ENCODE assay signal across 12 mouse cellular contexts in genomic region chr7:127022528-127023271, GRCm38 (mm10). TPM values are rescaled to one million over a fixed set of nuclear protein-coding genes. Genes with fewer than 3 reads are reported as not detected.
DNase-seq lines count a peak whose midpoint lies in the region; ATAC-seq and TF ChIP-seq lines count a peak whose summit lies in the region.
"Had no signal": no experiment of that assay in that cellular context is flagged by ENCODE, and none has a peak within 500 bp of the region (broad histone marks: within the 10 kb centered on the region; RNA-seq: fewer than 3 reads in every experiment).

No protein-coding gene starts in this region.

- H3K4me2 ChIP-seq in kidney, embryonic 14.5 days (replicated peaks; ENCODE audit: low read depth, low read length) = peak overlapping the region; percentile 11; the same call in 1 of the 2 replicates
- H3K4me2 ChIP-seq in hindbrain, embryonic 12.5 days (replicated peaks) = peak overlapping the region; percentile 98
- H3K4me2 ChIP-seq in midbrain, embryonic 11.5 days = peak overlapping the region; percentile 20

- peak overlapping the region; percentile 96; the same call in 1 of the 2 replicates for H3K9ac ChIP-seq in kidney, embryonic 14.5 days (ENCODE audit: low read depth, low read length)
- H3K9ac ChIP-seq in hindbrain, embryonic 12.5 days = peak overlapping the region; percentile 100; the same call in 1 of the 2 replicates
- no peak overlapping the region; the same call in 1 of the 2 replicates for H3K9ac ChIP-seq in midbrain, embryonic 11.5 days (ENCODE audit: low read length)

- no peak overlapping the region for H3K27ac ChIP-seq in kidney, embryonic 14.5 days (ENCODE audit: low read depth, low read length)
- H3K27ac ChIP-seq in bone marrow macrophage, adult 2 months (ENCODE audit: insufficient read depth, low read depth, low read length) = no peak overlapping the region
- H3K27ac ChIP-seq in hindbrain, embryonic 12.5 days = peak overlapping the region; percentile 92
- peak overlapping the region; percentile 40; the same call in 1 of the 2 replicates for H3K27ac ChIP-seq in midbrain, embryonic 11.5 days (ENCODE audit: low read depth, low read length)

- 88% methylated on average over 7 of the region's 7 CpGs for WGBS in kidney, embryonic 14.5 days
- 91% methylated on average over 7 of the region's 7 CpGs for WGBS in hindbrain, embryonic 12.5 days
- WGBS in midbrain, embryonic 11.5 days = 77% methylated on average over 7 of the region's 7 CpGs

- no peak for ATAC-seq in kidney, embryonic 14.5 days (ENCODE audit: low FRiP score, low TSS enrichment)
- ATAC-seq in hindbrain, embryonic 12.5 days (ENCODE audit: low FRiP score) = no peak
- no peak for ATAC-seq in midbrain, embryonic 11.5 days (ENCODE audit: low FRiP score)
- ATAC-seq in activated CD4-positive, CD25-positive, alpha-beta regulatory T cell, adult 4 months = no peak
- ATAC-seq: Patski had no signal

- peaks cover 32% of the 10 kb centered on the region for H3K36me3 ChIP-seq in kidney, embryonic 14.5 days (ENCODE audit: control insufficient read depth, insufficient read depth, low read length)
- H3K36me3 ChIP-seq in hindbrain, embryonic 12.5 days = peaks cover 26% of the 10 kb centered on the region
- H3K36me3 ChIP-seq in midbrain, embryonic 11.5 days (ENCODE audit: control insufficient read depth, insufficient read depth, low read length) = peaks cover 12% of the 10 kb centered on the region

- no peak for DNase-seq in kidney, postnatal 36 days
- no peak for DNase-seq in midbrain, embryonic 11.5 days (ENCODE audit: low spot score, missing footprints)
- no peak for DNase-seq in spleen, postnatal 36 days (ENCODE audit: low spot score in 2 of 2)
- no peak for DNase-seq in adrenal gland, adult 8-10 months
- DNase-seq: kidney, postnatal 4 days; right cerebral cortex, postnatal 25 days had no signal

- H3K4me3 ChIP-seq in kidney, embryonic 14.5 days (ENCODE audit: low read length) = no peak overlapping the region
- peak overlapping the region; percentile 25; the same call in 1 of the 2 replicates for H3K4me3 ChIP-seq in bone marrow macrophage, adult 2 months (ENCODE audit: insufficient read depth, low read length)
- H3K4me3 ChIP-seq in hindbrain, embryonic 12.5 days = peak overlapping the region; percentile 97
- no peak overlapping the region; the same call in 1 of the 2 replicates for H3K4me3 ChIP-seq in midbrain, embryonic 11.5 days (ENCODE audit: low read depth, low read length)

- H3K27me3 ChIP-seq in kidney, embryonic 14.5 days (ENCODE audit: control insufficient read depth, insufficient read depth, low read length) = no peaks in the 10 kb centered on the region
- no peaks in the 10 kb centered on the region for H3K27me3 ChIP-seq in hindbrain, embryonic 12.5 days
- no peaks in the 10 kb centered on the region for H3K27me3 ChIP-seq in midbrain, embryonic 11.5 days (ENCODE audit: control insufficient read depth, insufficient read depth, low read length)
- H3K27me3 ChIP-seq: Patski had no signal

- H3K9me3 ChIP-seq in kidney, embryonic 14.5 days (ENCODE audit: control insufficient read depth, low read length) = no peaks in the 10 kb centered on the region
- H3K9me3 ChIP-seq in hindbrain, embryonic 12.5 days (replicated peaks) = no peaks in the 10 kb centered on the region
- H3K9me3 ChIP-seq in midbrain, embryonic 11.5 days (ENCODE audit: control insufficient read depth, low read length) = no peaks in the 10 kb centered on the region

- peaks cover 60% of the 10 kb centered on the region for H3K4me1 ChIP-seq in kidney, embryonic 14.5 days (ENCODE audit: control insufficient read depth, insufficient read depth, low read length)
- peaks cover 21% of the 10 kb centered on the region for H3K4me1 ChIP-seq in bone marrow macrophage, adult 2 months (ENCODE audit: control insufficient read depth, insufficient read depth, low read length)
- H3K4me1 ChIP-seq in hindbrain, embryonic 12.5 days = peaks cover 75% of the 10 kb centered on the region
- peaks cover 60% of the 10 kb centered on the region for H3K4me1 ChIP-seq in midbrain, embryonic 11.5 days (ENCODE audit: control insufficient read depth, insufficient read depth, low read length)

- no peak for TF ChIP-seq POLR2A in bone marrow macrophage, adult 2 months (IDR thresholded peaks at IDR 0.05; ENCODE audit: borderline replicate concordance, low read depth, low read length)

- TF ChIP-seq CTCF in bone marrow macrophage, adult 2 months (IDR thresholded peaks at IDR 0.05; ENCODE audit: low read depth, low read length) = no peak

RNA-seq across cellular contexts. Expression of gene Prrt2, which starts 1.7 kb away (rescaled TPM):
- polyA plus RNA-seq in kidney, embryonic 14.5 days (2014; fragmentation: Nextera tagmentation; extraction: Ambion mirVana) = 4.1 and 9.6 TPM in 2 replicates
- polyA plus RNA-seq in bone marrow macrophage, adult 2 months (2012; ENCODE audit: insufficient read depth, insufficient read length, missing spikeins) = 2.8 TPM in 1 of 2 replicates, not detected in the other
- 7.1 and 9.6 TPM in 2 replicates for polyA plus RNA-seq in hindbrain, embryonic 12.5 days (2016; fragmentation: Nextera tagmentation; extraction: Ambion mirVana)
- polyA plus RNA-seq in midbrain, embryonic 11.5 days (2014; fragmentation: Nextera tagmentation; extraction: Ambion mirVana) = 2.6 and 4.0 TPM in 2 replicates
- total RNA-seq in adrenal gland, adult 8-10 months (2022) = 1 to 10 TPM; 2.4 to 8.7 (median 6.4) TPM
- 1 to 10 TPM in 1 of 2 experiments, not detected in 1; 2.1 TPM for polyA plus RNA-seq in activated CD4-positive, CD25-positive, alpha-beta regulatory T cell, adult 4 months (2017; shearing (Covaris generic))

RNA-seq across cellular contexts. Expression of gene Gm42742, which starts 1.8 kb away (rescaled TPM):
- 21.8 and 65.4 TPM in 2 replicates for polyA plus RNA-seq in kidney, embryonic 14.5 days (2014; fragmentation: Nextera tagmentation; extraction: Ambion mirVana)
- 31.3 and 44.3 TPM in 2 replicates for polyA plus RNA-seq in bone marrow macrophage, adult 2 months (2012; ENCODE audit: insufficient read depth, insufficient read length, missing spikeins)
- polyA plus RNA-seq in hindbrain, embryonic 12.5 days (2016; fragmentation: Nextera tagmentation; extraction: Ambion mirVana) = 63.8 and 69.6 TPM in 2 replicates
- 58.8 and 68.8 TPM in 2 replicates for polyA plus RNA-seq in midbrain, embryonic 11.5 days (2014; fragmentation: Nextera tagmentation; extraction: Ambion mirVana)
- 10 to 100 TPM in 3 of 4 experiments, 1 to 10 TPM in 1; 5.5 to 40.3 (median 28.9) TPM for total RNA-seq in adrenal gland, adult 8-10 months (2022)
- polyA plus RNA-seq in activated CD4-positive, CD25-positive, alpha-beta regulatory T cell, adult 4 months (2017; shearing (Covaris generic)) = 10 to 100 TPM; 26.4 to 31.8 TPM

RNA-seq across cellular contexts. Expression of gene Maz, which starts 4.1 kb away (rescaled TPM):
- polyA plus RNA-seq in kidney, embryonic 14.5 days (2014; fragmentation: Nextera tagmentation; extraction: Ambion mirVana) = 73.1 and 77.6 TPM in 2 replicates
- polyA plus RNA-seq in bone marrow macrophage, adult 2 months (2012; ENCODE audit: insufficient read depth, insufficient read length, missing spikeins) = 161 and 164 TPM in 2 replicates
- 117 and 119 TPM in 2 replicates for polyA plus RNA-seq in hindbrain, embryonic 12.5 days (2016; fragmentation: Nextera tagmentation; extraction: Ambion mirVana)
- polyA plus RNA-seq in midbrain, embryonic 11.5 days (2014; fragmentation: Nextera tagmentation; extraction: Ambion mirVana) = 64.3 and 80.7 TPM in 2 replicates
- total RNA-seq in adrenal gland, adult 8-10 months (2022) = 100 to 1,000 TPM in 3 of 4 experiments, 10 to 100 TPM in 1; 99.9 to 123 (median 111) TPM
- polyA plus RNA-seq in activated CD4-positive, CD25-positive, alpha-beta regulatory T cell, adult 4 months (2017; shearing (Covaris generic)) = 10 to 100 TPM; 19.0 to 19.1 TPM

RNA-seq across cellular contexts. Expression of gene Pagr1a, which starts 5.5 kb away (rescaled TPM):
- 41.3 and 89.2 TPM in 2 replicates for polyA plus RNA-seq in kidney, embryonic 14.5 days (2014; fragmentation: Nextera tagmentation; extraction: Ambion mirVana)
- 20.3 and 22.2 TPM in 2 replicates for polyA plus RNA-seq in bone marrow macrophage, adult 2 months (2012; ENCODE audit: insufficient read depth, insufficient read length, missing spikeins)
- polyA plus RNA-seq in hindbrain, embryonic 12.5 days (2016; fragmentation: Nextera tagmentation; extraction: Ambion mirVana) = 46.6 and 51.6 TPM in 2 replicates
- 59.0 and 70.6 TPM in 2 replicates for polyA plus RNA-seq in midbrain, embryonic 11.5 days (2014; fragmentation: Nextera tagmentation; extraction: Ambion mirVana)
- 10 to 100 TPM in 3 of 4 experiments, 1 to 10 TPM in 1; 7.5 to 36.1 (median 14.3) TPM for total RNA-seq in adrenal gland, adult 8-10 months (2022)
- polyA plus RNA-seq in activated CD4-positive, CD25-positive, alpha-beta regulatory T cell, adult 4 months (2017; shearing (Covaris generic)) = 10 to 100 TPM; 39.6 to 56.7 TPM
- total RNA-seq: common myeloid progenitor, adult 5-6 weeks had no signal

RNA-seq across cellular contexts. Expression of gene Pagr1b, which starts 6.4 kb away (rescaled TPM):
- polyA plus RNA-seq in kidney, embryonic 14.5 days (2014; fragmentation: Nextera tagmentation; extraction: Ambion mirVana) = 0.31 and 0.38 TPM in 2 replicates
- polyA plus RNA-seq in bone marrow macrophage, adult 2 months (2012; ENCODE audit: insufficient read depth, insufficient read length, missing spikeins) = 9.2 and 17.6 TPM in 2 replicates
- polyA plus RNA-seq in hindbrain, embryonic 12.5 days (2016; fragmentation: Nextera tagmentation; extraction: Ambion mirVana) = 0.72 and 1.3 TPM in 2 replicates
- polyA plus RNA-seq in midbrain, embryonic 11.5 days (2014; fragmentation: Nextera tagmentation; extraction: Ambion mirVana) = not detected in 2 replicates
- total RNA-seq in adrenal gland, adult 8-10 months (2022) = 1 to 10 TPM in 1 of 4 experiments, not detected in 3; 1.5 TPM
- not detected for polyA plus RNA-seq in activated CD4-positive, CD25-positive, alpha-beta regulatory T cell, adult 4 months (2017; shearing (Covaris generic))
- total RNA-seq: common myeloid progenitor, adult 5-6 weeks had no signal

Comparison
In these comparisons a context has a peak if more than half of its experiments do, and no peak if none do; other contexts are left out.
1. H3K27ac ChIP-seq: peak in hindbrain, embryonic 12.5 days (single experiment) and midbrain, embryonic 11.5 days (single experiment); none in kidney, embryonic 14.5 days (single experiment) and bone marrow macrophage, adult 2 months (single experiment).
2. H3K4me2 ChIP-seq: peak in every context shown above with its lines; median percentile 98 in hindbrain, embryonic 12.5 days; 20 in midbrain, embryonic 11.5 days; 11 in kidney, embryonic 14.5 days.
3. H3K4me3 ChIP-seq: peak in bone marrow macrophage, adult 2 months (single experiment) and hindbrain, embryonic 12.5 days (single experiment); none in kidney, embryonic 14.5 days (single experiment) and midbrain, embryonic 11.5 days (single experiment).